Mouse (Mus musculus) E14TG2a.4 (cell line): ENCODE results near the gene Atg7.

Experiments used
- CTCF ChIP-seq: conservative IDR thresholded peaks from 2 replicates; pipeline ENCODE4 v1.5.1; 2014; ENCODE audit warnings: low read length
- NANOG ChIP-seq: IDR thresholded peaks from 2 replicates; pipeline ENCODE4 v1.6.1; 2014; ENCODE audit warnings: borderline replicate concordance, low read length, mixed read lengths

GRCm38 (mm10) chr6:114878841-114879520, 236.1 kb downstream of the Atg7 start:
- TF ChIP-seq CTCF (no peak), NANOG (no peak)
